In the genomic region with DNA sequence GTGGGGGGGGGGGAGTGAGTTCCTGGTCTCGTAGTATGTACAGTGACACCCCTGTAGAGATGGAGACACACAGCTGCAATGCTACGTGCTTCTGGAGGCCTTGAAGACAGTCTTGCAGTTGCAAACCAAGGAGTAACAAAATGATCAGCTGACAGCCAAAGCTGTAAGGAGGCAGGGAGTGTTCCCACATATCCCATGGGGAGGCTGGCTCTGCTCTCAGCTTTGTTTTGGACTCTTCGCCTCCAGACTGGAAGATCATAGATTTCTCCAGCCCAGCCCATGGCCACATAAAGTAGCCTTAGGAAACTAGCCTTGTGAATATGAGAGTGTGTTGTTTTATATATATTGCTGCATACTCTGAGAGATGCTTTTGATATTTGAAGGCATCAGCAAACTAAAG, we compare ENCODE assay signal across 17 mouse cellular contexts.
"Had no signal": no experiment of that assay in that cellular context is flagged by ENCODE, and none has a peak within 500 bp of the region (broad histone marks: within the 10 kb centered on the region; RNA-seq: fewer than 3 reads in every experiment).

No protein-coding gene starts in this region.

- H3K9ac ChIP-seq: limb, embryonic 12.5 days; liver, embryonic 13.5 days; liver, postnatal 0 days; midbrain, embryonic 15.5 days; neural tube, embryonic 12.5 days; stomach, embryonic 15.5 days had no signal

- DNase-seq: kidney, adult 2 months; kidney, postnatal 10 days; liver; liver, embryonic 13.5 days; liver, postnatal 0 days; lung, postnatal 10 days; spleen, adult 18-20 months; thymus, adult 2 months; thymus, postnatal 25 days had no signal

- H3K4me2 ChIP-seq: limb, embryonic 12.5 days; liver, embryonic 13.5 days; midbrain, embryonic 11.5 days; midbrain, embryonic 15.5 days; neural tube, embryonic 12.5 days; stomach, embryonic 15.5 days had no signal

- H3K4me1 ChIP-seq: limb, embryonic 12.5 days; liver, embryonic 13.5 days; megakaryocyte, embryonic 14.5 days; midbrain, embryonic 15.5 days; neural tube, embryonic 12.5 days; stomach, embryonic 15.5 days had no signal

- H3K27me3 ChIP-seq: limb, embryonic 12.5 days; liver, embryonic 13.5 days; megakaryocyte, embryonic 14.5 days; midbrain, embryonic 15.5 days; neural tube, embryonic 12.5 days; stomach, embryonic 15.5 days had no signal

- H3K9me3 ChIP-seq: limb, embryonic 12.5 days; liver, embryonic 13.5 days; megakaryocyte, embryonic 14.5 days; midbrain, embryonic 15.5 days; neural tube, embryonic 12.5 days; stomach, embryonic 15.5 days had no signal

- H3K4me3 ChIP-seq: left cerebral cortex, adult 2 months; limb, embryonic 12.5 days; liver, embryonic 13.5 days; megakaryocyte, embryonic 14.5 days; midbrain, embryonic 15.5 days; neural tube, embryonic 12.5 days; stomach, embryonic 15.5 days had no signal

- H3K27ac ChIP-seq: left cerebral cortex, adult 2 months; limb, embryonic 12.5 days; liver, embryonic 13.5 days; macrophage; midbrain, embryonic 15.5 days; neural tube, embryonic 12.5 days; stomach, embryonic 15.5 days had no signal

- H3K36me3 ChIP-seq: limb, embryonic 12.5 days; liver, embryonic 13.5 days; midbrain, embryonic 15.5 days; neural tube, embryonic 12.5 days; stomach, embryonic 15.5 days had no signal

- ATAC-seq: liver, postnatal 0 days; midbrain, embryonic 15.5 days had no signal
